Mouse (Mus musculus): Measurements from ENCODE around the gene Fam129b. TPM values are rescaled to one million over a fixed set of nuclear protein-coding genes. Genes with fewer than 3 reads are reported as not detected.
A peak's percentile ranks its signal among the peaks of the same experiment; 100 is the strongest.

The Fam129b gene
- polyA plus RNA-seq, 1 experiment from 2014 or later, result 25.3 TPM

DNA sequence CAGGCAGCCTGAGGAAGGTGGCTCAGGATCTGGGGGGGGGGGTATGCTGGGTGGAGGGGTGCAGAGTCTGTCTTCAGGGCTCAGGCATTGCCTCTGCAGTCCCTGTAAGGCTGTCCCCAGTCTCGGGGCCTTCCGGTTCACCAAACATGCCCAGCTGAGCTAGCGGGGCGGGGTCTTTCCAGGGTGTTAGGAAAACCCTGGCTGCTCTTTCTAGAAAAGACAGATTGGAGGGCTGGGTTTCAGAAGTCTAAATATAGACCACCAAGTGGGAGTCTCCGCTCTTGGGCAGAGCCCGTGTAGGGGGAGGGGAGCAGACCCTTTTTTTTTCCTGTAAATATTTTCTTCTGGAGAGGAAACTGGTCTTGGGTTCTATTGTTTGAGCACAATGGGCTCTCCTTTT lies 32.4 kb downstream of the Fam129b start:
- H3K27me3 ChIP-seq (ENCODE audit: control insufficient read depth, insufficient read depth, low read depth, low read length), result no peaks in the 10 kb centered on the region
- peaks cover 16% of the 10 kb centered on the region for H3K4me1 ChIP-seq (ENCODE audit: control insufficient read depth, insufficient read depth, low read length)
- H3K9me3 ChIP-seq (replicated peaks; ENCODE audit: control insufficient read depth, low read length, poor library complexity, severe bottlenecking), result no peaks in the 10 kb centered on the region
- H3K4me2 ChIP-seq (ENCODE audit: low read length), result no peak overlapping the region
- H3K4me3 ChIP-seq (ENCODE audit: low read depth, low read length), result no peak overlapping the region
- ATAC-seq, result 0 out of 2 replicates have a peak, but pooled peaks have one; percentile 18
- H3K9ac ChIP-seq (ENCODE audit: low read depth, low read length), result peak overlapping the region; percentile 36
- WGBS, result 3% methylated on average over 6 of the region's 6 CpGs
- peak overlapping the region; percentile 63 for H3K27ac ChIP-seq (ENCODE audit: low read length)
- H3K36me3 ChIP-seq (ENCODE audit: control insufficient read depth, insufficient read depth, low read length), result peaks cover 10% of the 10 kb centered on the region; the same call in 1 of the 2 replicates

GRCm38 (mm10) chr2:32908796-32909195 lies 32.9 kb downstream of the Fam129b start:
- no peak for ATAC-seq
- Histone ChIP-seq H3K36me3 (ENCODE audit: control insufficient read depth, insufficient read depth, low read length) (peaks cover 10% of the 10 kb centered on the region; the same call in 1 of the 2 replicates), H3K27me3 (ENCODE audit: control insufficient read depth, insufficient read depth, low read depth, low read length) (no peaks in the 10 kb centered on the region), H3K27ac (ENCODE audit: low read length) (peak overlapping the region; percentile 63), H3K9me3 (replicated peaks; ENCODE audit: control insufficient read depth, low read length, poor library complexity, severe bottlenecking) (no peaks in the 10 kb centered on the region), H3K4me1 (ENCODE audit: control insufficient read depth, insufficient read depth, low read length) (peaks cover 16% of the 10 kb centered on the region), H3K4me3 (ENCODE audit: low read depth, low read length) (no peak overlapping the region), H3K9ac (ENCODE audit: low read depth, low read length) (peak overlapping the region; percentile 36; the same call in 1 of the 2 replicates), H3K4me2 (ENCODE audit: low read length) (no peak overlapping the region)
- WGBS, result 29% methylated on average over 11 of the region's 11 CpGs

DNA sequence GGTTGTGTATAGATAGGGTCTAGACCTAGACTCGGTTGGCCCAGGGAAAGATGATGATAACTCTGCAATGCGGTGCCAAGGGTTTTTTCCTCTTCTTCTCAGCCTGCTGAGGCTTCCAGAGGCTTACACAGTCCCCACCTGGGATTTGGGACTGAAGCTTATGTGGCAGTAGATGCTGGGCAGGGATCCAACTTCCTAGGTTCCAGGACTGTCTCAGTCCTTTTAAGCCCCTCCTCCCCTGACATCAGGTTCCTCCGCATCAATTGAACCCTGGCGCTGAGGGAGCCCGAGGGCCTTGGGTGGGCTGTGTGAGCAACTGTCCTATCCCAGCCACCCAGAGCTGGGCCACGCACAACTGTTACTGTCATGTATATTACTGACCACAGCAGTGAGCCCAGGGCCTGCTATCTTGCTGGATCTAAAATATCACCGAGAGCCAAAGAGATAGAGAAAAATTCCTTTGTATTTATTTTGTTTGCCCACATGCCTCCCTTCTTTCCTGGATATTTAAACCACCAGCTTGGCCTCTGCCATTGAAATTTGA lies 35.8 kb downstream of the Fam129b start:
- no peak for ATAC-seq
- Histone ChIP-seq H3K4me3 (ENCODE audit: low read depth, low read length) (no peak overlapping the region), H3K9me3 (replicated peaks; ENCODE audit: control insufficient read depth, low read length, poor library complexity, severe bottlenecking) (no peaks in the 10 kb centered on the region), H3K36me3 (ENCODE audit: control insufficient read depth, insufficient read depth, low read length) (peaks cover 14% of the 10 kb centered on the region), H3K9ac (ENCODE audit: low read depth, low read length) (no peak overlapping the region), H3K4me1 (ENCODE audit: control insufficient read depth, insufficient read depth, low read length) (peaks cover 16% of the 10 kb centered on the region), H3K27me3 (ENCODE audit: control insufficient read depth, insufficient read depth, low read depth, low read length) (no peaks in the 10 kb centered on the region), H3K27ac (ENCODE audit: low read length) (no peak overlapping the region), H3K4me2 (ENCODE audit: low read length) (no peak overlapping the region)
- 85% methylated on average over 7 of the region's 7 CpGs for WGBS

- H3K4me2 ChIP-seq (ENCODE audit: low read length), result no peak overlapping the region
- peak; percentile 26; the same call in 1 of the 2 replicates for ATAC-seq
- no peak overlapping the region for H3K27ac ChIP-seq (ENCODE audit: low read length)
- no peaks in the 10 kb centered on the region for H3K9me3 ChIP-seq (replicated peaks; ENCODE audit: control insufficient read depth, low read length, poor library complexity, severe bottlenecking)
- peaks cover 14% of the 10 kb centered on the region for H3K36me3 ChIP-seq (ENCODE audit: control insufficient read depth, insufficient read depth, low read length)
- no peak overlapping the region for H3K4me3 ChIP-seq (ENCODE audit: low read depth, low read length)
- WGBS, result 31% methylated on average over 19 of the region's 19 CpGs
- H3K4me1 ChIP-seq (ENCODE audit: control insufficient read depth, insufficient read depth, low read length), result peaks cover 15% of the 10 kb centered on the region
- H3K9ac ChIP-seq (ENCODE audit: low read depth, low read length), result no peak overlapping the region
- H3K27me3 ChIP-seq (ENCODE audit: control insufficient read depth, insufficient read depth, low read depth, low read length), result no peaks in the 10 kb centered on the region
These were observed 36.4 kb downstream of the Fam129b start for GRCm38 (mm10) chr2:32912210-32912804.

GRCm38 (mm10) chr2:32914362-32914761 lies 38.4 kb downstream of the Fam129b start:
- Histone ChIP-seq H3K27ac (ENCODE audit: low read length) (0 out of 2 replicates have a peak overlapping the region, but pooled peaks have one; percentile 36), H3K36me3 (ENCODE audit: control insufficient read depth, insufficient read depth, low read length) (peaks cover 26% of the 10 kb centered on the region), H3K9ac (ENCODE audit: low read depth, low read length) (no peak overlapping the region), H3K9me3 (replicated peaks; ENCODE audit: control insufficient read depth, low read length, poor library complexity, severe bottlenecking) (no peaks in the 10 kb centered on the region), H3K4me1 (ENCODE audit: control insufficient read depth, insufficient read depth, low read length) (no peaks in the 10 kb centered on the region), H3K4me3 (ENCODE audit: low read depth, low read length) (no peak overlapping the region), H3K27me3 (ENCODE audit: control insufficient read depth, insufficient read depth, low read depth, low read length) (no peaks in the 10 kb centered on the region), H3K4me2 (ENCODE audit: low read length) (no peak overlapping the region)
- 0 out of 2 replicates have a peak, but pooled peaks have one; percentile 4 for ATAC-seq
- 83% methylated on average over 5 of the region's 5 CpGs for WGBS

DNA sequence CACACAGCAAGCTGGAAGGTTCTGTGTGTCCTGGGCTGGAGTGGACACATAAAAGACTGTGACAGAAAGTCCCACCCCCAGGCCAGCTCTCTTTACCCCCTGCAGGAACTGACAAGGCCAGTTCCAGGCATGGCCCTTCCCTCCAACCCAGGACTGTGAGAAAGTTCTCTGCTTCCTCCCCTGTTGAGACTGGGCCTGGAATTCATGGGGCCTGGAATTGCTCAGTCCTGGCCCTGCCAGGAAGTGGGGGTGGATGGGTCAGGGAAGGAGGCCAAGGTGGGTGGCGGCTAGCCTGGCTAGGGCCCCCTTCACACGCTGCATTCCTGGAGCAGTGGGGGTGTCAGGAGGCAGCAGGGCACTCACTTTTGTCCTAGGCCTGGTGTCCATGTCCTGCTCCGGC lies 39.0 kb downstream of the Fam129b start:
- H3K9ac ChIP-seq (ENCODE audit: low read depth, low read length), result no peak overlapping the region
- no peaks in the 10 kb centered on the region for H3K27me3 ChIP-seq (ENCODE audit: control insufficient read depth, insufficient read depth, low read depth, low read length)
- 48% methylated on average over 3 of the region's 3 CpGs for WGBS
- no peaks in the 10 kb centered on the region for H3K4me1 ChIP-seq (ENCODE audit: control insufficient read depth, insufficient read depth, low read length)
- peaks cover 31% of the 10 kb centered on the region for H3K36me3 ChIP-seq (ENCODE audit: control insufficient read depth, insufficient read depth, low read length)
- H3K27ac ChIP-seq (ENCODE audit: low read length), result no peak overlapping the region
- ATAC-seq, result peak; percentile 33; the same call in 1 of the 2 replicates
- H3K9me3 ChIP-seq (replicated peaks; ENCODE audit: control insufficient read depth, low read length, poor library complexity, severe bottlenecking), result no peaks in the 10 kb centered on the region
- no peak overlapping the region for H3K4me2 ChIP-seq (ENCODE audit: low read length)
- H3K4me3 ChIP-seq (ENCODE audit: low read depth, low read length), result no peak overlapping the region

DNA sequence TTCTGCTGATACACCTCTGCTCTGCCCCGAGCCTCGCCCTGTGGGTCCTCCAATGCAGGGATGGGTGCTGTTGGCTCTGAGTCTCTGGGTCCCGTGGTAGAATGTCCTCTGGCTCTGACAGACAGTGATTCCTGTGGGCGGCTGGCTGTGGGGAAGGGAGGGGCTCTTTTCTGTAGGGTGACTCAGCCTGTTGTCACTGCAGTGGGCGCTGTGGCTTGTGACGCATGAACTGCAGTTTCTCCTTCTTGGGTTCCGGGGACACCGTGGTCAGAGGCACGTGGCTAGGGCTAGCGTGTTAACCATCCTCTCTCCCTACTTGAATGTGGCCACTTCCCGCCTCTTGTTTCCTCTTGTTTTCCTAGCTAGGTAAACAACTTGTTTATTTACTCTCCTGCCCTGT lies 41.6 kb downstream of the Fam129b start:
- Histone ChIP-seq H3K4me2 (ENCODE audit: low read length) (no peak overlapping the region), H3K36me3 (ENCODE audit: control insufficient read depth, insufficient read depth, low read length) (peaks cover 35% of the 10 kb centered on the region), H3K9ac (ENCODE audit: low read depth, low read length) (no peak overlapping the region), H3K9me3 (replicated peaks; ENCODE audit: control insufficient read depth, low read length, poor library complexity, severe bottlenecking) (no peaks in the 10 kb centered on the region), H3K27ac (ENCODE audit: low read length) (no peak overlapping the region), H3K4me3 (ENCODE audit: low read depth, low read length) (no peak overlapping the region), H3K4me1 (ENCODE audit: control insufficient read depth, insufficient read depth, low read length) (no peaks in the 10 kb centered on the region), H3K27me3 (ENCODE audit: control insufficient read depth, insufficient read depth, low read depth, low read length) (no peaks in the 10 kb centered on the region)
- WGBS, result 85% methylated on average over 11 of the region's 11 CpGs
- ATAC-seq, result no peak

GRCm38 (mm10) chr2:32918391-32918790 lies 42.5 kb downstream of the Fam129b start:
- no peak overlapping the region for H3K4me2 ChIP-seq (ENCODE audit: low read length)
- H3K9me3 ChIP-seq (replicated peaks; ENCODE audit: control insufficient read depth, low read length, poor library complexity, severe bottlenecking), result no peaks in the 10 kb centered on the region
- no peak overlapping the region for H3K27ac ChIP-seq (ENCODE audit: low read length)
- H3K36me3 ChIP-seq (ENCODE audit: control insufficient read depth, insufficient read depth, low read length), result peaks cover 42% of the 10 kb centered on the region
- no peak overlapping the region for H3K9ac ChIP-seq (ENCODE audit: low read depth, low read length)
- WGBS, result 84% methylated on average over 9 of the region's 9 CpGs
- no peaks in the 10 kb centered on the region for H3K27me3 ChIP-seq (ENCODE audit: control insufficient read depth, insufficient read depth, low read depth, low read length)
- no peak for ATAC-seq
- H3K4me1 ChIP-seq (ENCODE audit: control insufficient read depth, insufficient read depth, low read length), result no peaks in the 10 kb centered on the region
- no peak overlapping the region for H3K4me3 ChIP-seq (ENCODE audit: low read depth, low read length)

DNA sequence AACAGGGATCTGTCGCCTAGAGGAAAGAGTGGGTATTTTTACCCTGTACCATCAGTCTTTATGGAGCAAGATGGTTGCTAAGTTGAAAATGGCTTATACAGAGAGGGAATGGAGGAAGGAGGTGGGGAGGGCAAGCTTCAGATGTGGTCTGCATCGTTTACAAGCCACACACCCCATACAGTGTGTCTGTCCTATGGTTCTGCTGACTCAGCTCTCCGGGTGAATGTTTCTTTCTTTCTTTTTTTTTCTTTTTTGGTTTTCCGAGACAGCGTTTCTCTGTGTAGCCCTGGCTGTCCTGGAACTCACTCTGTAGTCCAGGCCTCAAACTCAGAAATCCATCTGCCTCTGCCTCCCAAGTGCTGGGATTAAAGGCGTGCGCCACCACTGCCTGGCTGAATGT lies 45.3 kb downstream of the Fam129b start:
- 72% methylated on average over 7 of the region's 7 CpGs for WGBS

More for the DNA sequence above, 45.3 kb downstream of the Fam129b start:
- H3K9me3 ChIP-seq (replicated peaks; ENCODE audit: control insufficient read depth, low read length, poor library complexity, severe bottlenecking), result no peaks in the 10 kb centered on the region
- no peak overlapping the region for H3K4me2 ChIP-seq (ENCODE audit: low read length)
- H3K9ac ChIP-seq (ENCODE audit: low read depth, low read length), result no peak overlapping the region
- no peak for ATAC-seq
- no peaks in the 10 kb centered on the region for H3K27me3 ChIP-seq (ENCODE audit: control insufficient read depth, insufficient read depth, low read depth, low read length)
- no peaks in the 10 kb centered on the region for H3K4me1 ChIP-seq (ENCODE audit: control insufficient read depth, insufficient read depth, low read length)
- peaks cover 44% of the 10 kb centered on the region for H3K36me3 ChIP-seq (ENCODE audit: control insufficient read depth, insufficient read depth, low read length)
- no peak overlapping the region for H3K4me3 ChIP-seq (ENCODE audit: low read depth, low read length)
- H3K27ac ChIP-seq (ENCODE audit: low read length), result no peak overlapping the region
